Mouse (Mus musculus): ENCODE measurements at regions not wholly inside any gene's neighbourhood (a gene's known extent, or its start where the extent isn't known, plus 50 kb on each side); places are given as distances from the start of the nearest gene placed in this dataset.

GRCm38 (mm10) chr16:93285191-93285590 is 318.7 kb downstream of the Setd4 start:
- no peak for DNase-seq (ENCODE audit: extremely low spot score, low spot score)

- DNase-seq (ENCODE audit: extremely low spot score, low spot score), result no peak
These were observed 322.1 kb downstream of the Setd4 start for GRCm38 (mm10) chr16:93281715-93282114.

GRCm38 (mm10) chr16:93272636-93273035 is 331.2 kb downstream of the Setd4 start:
- no peak for DNase-seq (ENCODE audit: extremely low spot score, low spot score)

GRCm38 (mm10) chr16:93272146-93272545 is 331.7 kb downstream of the Setd4 start:
- no peak for DNase-seq (ENCODE audit: extremely low spot score, low spot score)

- DNase-seq (ENCODE audit: extremely low spot score, low spot score), result no peak
These were observed 339.7 kb downstream of the Setd4 start for GRCm38 (mm10) chr16:93264061-93264585.

- no peak for DNase-seq (ENCODE audit: extremely low spot score, low spot score)
These were observed 340.6 kb downstream of the Setd4 start for GRCm38 (mm10) chr16:93263141-93263815.

- DNase-seq (ENCODE audit: extremely low spot score, low spot score), result peak; percentile 26
These were observed 357.0 kb downstream of the Setd4 start for GRCm38 (mm10) chr16:93246825-93247224.

GRCm38 (mm10) chr16:93245738-93246137 is 358.1 kb downstream of the Setd4 start:
- DNase-seq (ENCODE audit: extremely low spot score, low spot score), result no peak

- DNase-seq (ENCODE audit: extremely low spot score, low spot score), result no peak
These were observed 365.0 kb downstream of the Setd4 start for GRCm38 (mm10) chr16:93238898-93239297.

GRCm38 (mm10) chr16:93238326-93238725 is 365.5 kb downstream of the Setd4 start:
- DNase-seq (ENCODE audit: extremely low spot score, low spot score), result no peak

GRCm38 (mm10) chr16:93225644-93226043 is 378.2 kb downstream of the Setd4 start:
- DNase-seq (ENCODE audit: extremely low spot score, low spot score), result no peak

GRCm38 (mm10) chr16:93225196-93225595 is 378.7 kb downstream of the Setd4 start:
- no peak for DNase-seq (ENCODE audit: extremely low spot score, low spot score)

- no peak for DNase-seq (ENCODE audit: extremely low spot score, low spot score)
These were observed 384.1 kb downstream of the Setd4 start for GRCm38 (mm10) chr16:93219731-93220130.

- DNase-seq (ENCODE audit: extremely low spot score, low spot score), result no peak
These were observed 385.5 kb downstream of the Setd4 start for GRCm38 (mm10) chr16:93218402-93218801.

GRCm38 (mm10) chr16:93217600-93218226 is 386.1 kb downstream of the Setd4 start:
- DNase-seq (ENCODE audit: extremely low spot score, low spot score), result no peak

- DNase-seq (ENCODE audit: extremely low spot score, low spot score), result no peak
These were observed 388.2 kb downstream of the Setd4 start for GRCm38 (mm10) chr16:93215630-93216029.

GRCm38 (mm10) chr16:93213618-93214017 is 387.7 kb upstream of the Runx1 start:
- no peak for DNase-seq (ENCODE audit: extremely low spot score, low spot score)

GRCm38 (mm10) chr16:93207675-93208074 is 381.7 kb upstream of the Runx1 start:
- no peak for DNase-seq (ENCODE audit: extremely low spot score, low spot score)

- no peak for DNase-seq (ENCODE audit: extremely low spot score, low spot score)
These were observed 381.3 kb upstream of the Runx1 start for GRCm38 (mm10) chr16:93207217-93207616.

- no peak for DNase-seq (ENCODE audit: extremely low spot score, low spot score)
These were observed 380.4 kb upstream of the Runx1 start for GRCm38 (mm10) chr16:93206325-93206724.

GRCm38 (mm10) chr16:93204601-93205000 is 378.7 kb upstream of the Runx1 start:
- no peak for DNase-seq (ENCODE audit: extremely low spot score, low spot score)

- no peak for DNase-seq (ENCODE audit: extremely low spot score, low spot score)
These were observed 376.6 kb upstream of the Runx1 start for GRCm38 (mm10) chr16:93202591-93202990.

- no peak for DNase-seq (ENCODE audit: extremely low spot score, low spot score)
These were observed 371.4 kb upstream of the Runx1 start for GRCm38 (mm10) chr16:93197300-93197699.

Data from neural tube, embryonic 10.5 days (tissue).